In the genomic region with DNA sequence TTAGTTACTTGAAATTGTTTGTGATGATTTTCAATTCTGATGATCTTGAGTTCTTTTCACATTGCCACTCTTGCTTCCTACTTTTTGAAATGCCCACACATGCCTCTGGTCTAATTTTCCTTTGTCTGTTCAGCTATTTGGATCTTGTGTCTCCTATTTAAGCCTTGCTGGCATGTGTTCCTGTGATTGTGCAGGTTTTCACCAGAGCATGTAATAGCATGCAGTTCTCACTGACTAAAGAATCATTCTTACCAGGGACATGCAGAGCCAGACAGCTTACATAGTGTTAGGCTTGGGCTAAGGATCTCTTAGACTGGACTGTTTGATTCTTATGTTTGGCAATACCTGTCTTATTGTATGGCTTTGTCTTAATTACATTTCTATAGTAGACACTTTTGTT, we compare ENCODE assay signal across 19 mouse cellular contexts.
A peak's percentile ranks its signal among the peaks of the same experiment; 100 is the strongest.
DNase-seq lines count a peak whose midpoint lies in the region; ATAC-seq and TF ChIP-seq lines count a peak whose summit lies in the region.
"Had no signal": no experiment of that assay in that cellular context is flagged by ENCODE, and none has a peak within 500 bp of the region (broad histone marks: within the 10 kb centered on the region; RNA-seq: fewer than 3 reads in every experiment).

No protein-coding gene starts in this region.

- no peak overlapping the region for H3K9ac ChIP-seq in forebrain, embryonic 16.5 days (replicated peaks; ENCODE audit: low read depth, low read length)

- no peaks in the 10 kb centered on the region for H3K36me3 ChIP-seq in forebrain, embryonic 16.5 days (ENCODE audit: control insufficient read depth, insufficient read depth)
- H3K36me3 ChIP-seq: G1E had no signal

- no peaks in the 10 kb centered on the region for H3K27me3 ChIP-seq in forebrain, embryonic 16.5 days (replicated peaks; ENCODE audit: control insufficient read depth, insufficient read depth, low read length)
- H3K27me3 ChIP-seq: CH12.LX, Patski had no signal

- H3K27ac ChIP-seq in layer of hippocampus, adult 2 months = no peak overlapping the region
- no peak overlapping the region for H3K27ac ChIP-seq in forebrain, embryonic 16.5 days (ENCODE audit: low read length)

- peak; percentile 84 for DNase-seq in fat pad, adult 2 months (ENCODE audit: extremely low read depth, low read depth, low spot score)
- DNase-seq in gonadal fat pad, adult 2 months (ENCODE audit: low read depth) = peak; percentile 81
- no peak for DNase-seq in layer of hippocampus, adult 2 months (ENCODE audit: low spot score in 2 of 2)
- DNase-seq: adrenal gland, adult 2 months; adrenal gland, adult 8-10 months; adrenal gland, postnatal 10 days; adrenal gland, postnatal 14 days; adrenal gland, postnatal 25 days; adrenal gland, postnatal 36 days; B cell, adult 2 months; cerebellum, adult 11 months; cerebellum, adult 11-12 months; cerebellum, adult 18-20 months had no signal

- no peak overlapping the region for H3K4me3 ChIP-seq in layer of hippocampus, adult 2 months
- no peak overlapping the region for H3K4me3 ChIP-seq in forebrain, embryonic 16.5 days (replicated peaks; ENCODE audit: low read length)

- TF ChIP-seq CTCF in layer of hippocampus, adult 2 months (conservative IDR thresholded peaks at IDR 0.05) = no peak

- no peaks in the 10 kb centered on the region for H3K9me3 ChIP-seq in forebrain, embryonic 16.5 days (ENCODE audit: control insufficient read depth, low read length)
- H3K9me3 ChIP-seq: G1E had no signal

- no peaks in the 10 kb centered on the region for H3K4me1 ChIP-seq in forebrain, embryonic 16.5 days (replicated peaks; ENCODE audit: control insufficient read depth, insufficient read depth, low read length)

- ATAC-seq in forebrain, embryonic 16.5 days = no peak
- ATAC-seq: activated CD4-positive, CD25-positive, alpha-beta regulatory T cell, adult 4 months; CD4-positive, CD25-positive, alpha-beta regulatory T cell, adult 4 months; Patski had no signal

- H3K4me2 ChIP-seq in forebrain, embryonic 16.5 days (ENCODE audit: low read length) = no peak overlapping the region

Comparison
In these comparisons a context has a peak if more than half of its experiments do, and no peak if none do; other contexts are left out.
1. DNase-seq: peak in fat pad, adult 2 months (single experiment) and gonadal fat pad, adult 2 months (single experiment); none in layer of hippocampus, adult 2 months (0 of 2).